Mouse (Mus musculus): ENCODE measurements around the gene Npepps. TPM values are rescaled to one million over a fixed set of nuclear protein-coding genes. Genes with fewer than 3 reads are reported as not detected.
"Not testable (repeated sequence)": the region's sequence is repeated elsewhere in the genome, so short reads cannot be mapped to it uniquely, and the experiment has no call there.

Gene Npepps
- 131 and 142 TPM in 2 replicates for polyA plus RNA-seq (2015; fragmentation: Nextera tagmentation; extraction: Ambion mirVana)

GRCm38 (mm10) chr11:97280216-97280861, at the start of gene Npepps:
Gene Npepps (minus strand): TSS chr11:97280638.
- H3K36me3 ChIP-seq, result no peaks in the 10 kb centered on the region
- peak within 1 kb of the TSS; percentile 99 for H3K27ac ChIP-seq (replicated peaks)
- H3K4me3 ChIP-seq, result peak within 1 kb of the TSS; percentile 100
- no peaks in the 10 kb centered on the region for H3K9me3 ChIP-seq
- H3K4me1 ChIP-seq (replicated peaks), result peaks cover 32% of the 10 kb centered on the region
- peak within 1 kb of the TSS; percentile 69 for H3K4me2 ChIP-seq
- WGBS, result under 1% methylated on average over 44 of the region's 83 CpGs
- H3K9ac ChIP-seq, result peak within 1 kb of the TSS; percentile 100
- no peaks in the 10 kb centered on the region for H3K27me3 ChIP-seq
- peak; percentile 71 for ATAC-seq (ENCODE audit: low FRiP score, low read depth)

GRCm38 (mm10) chr11:97328148-97328547, 47.7 kb upstream of the Npepps start:
- WGBS, result 24% methylated on average over 9 of the region's 9 CpGs
- Histone ChIP-seq H3K4me3 (no peak overlapping the region), H3K27ac (replicated peaks) (no peak overlapping the region), H3K27me3 (no peaks in the 10 kb centered on the region), H3K36me3 (peaks cover 46% of the 10 kb centered on the region), H3K4me2 (no peak overlapping the region), H3K4me1 (replicated peaks) (no peaks in the 10 kb centered on the region), H3K9ac (no peak overlapping the region), H3K9me3 (no peaks in the 10 kb centered on the region)
- no peak for ATAC-seq (ENCODE audit: low FRiP score, low read depth)

GRCm38 (mm10) chr11:97325224-97325623, 44.8 kb upstream of the Npepps start:
- WGBS, result 77% methylated on average over 1 of the region's 1 CpGs
- H3K4me2 ChIP-seq, result no peak overlapping the region
- no peak overlapping the region for H3K9ac ChIP-seq
- no peaks in the 10 kb centered on the region for H3K4me1 ChIP-seq (replicated peaks)
- H3K27ac ChIP-seq (replicated peaks), result no peak overlapping the region
- no peak for ATAC-seq (ENCODE audit: low FRiP score, low read depth)
- H3K27me3 ChIP-seq, result no peaks in the 10 kb centered on the region
- peaks cover 54% of the 10 kb centered on the region for H3K36me3 ChIP-seq
- no peaks in the 10 kb centered on the region for H3K9me3 ChIP-seq
- no peak overlapping the region for H3K4me3 ChIP-seq

GRCm38 (mm10) chr11:97321894-97322600, 41.6 kb upstream of the Npepps start:
- H3K9me3 ChIP-seq; H3K27me3 ChIP-seq; H3K4me2 ChIP-seq; ATAC-seq (ENCODE audit: low FRiP score, low read depth); H3K27ac ChIP-seq (replicated peaks); H3K4me1 ChIP-seq (replicated peaks); H3K9ac ChIP-seq; H3K4me3 ChIP-seq: not testable (repeated sequence)
- H3K36me3 ChIP-seq, result peaks cover 39% of the 10 kb centered on the region
- 81% methylated on average over 8 of the region's 8 CpGs for WGBS

- ATAC-seq (ENCODE audit: low FRiP score, low read depth), result no peak
- no peak overlapping the region for H3K27ac ChIP-seq (replicated peaks)
- H3K4me2 ChIP-seq, result no peak overlapping the region
- H3K9me3 ChIP-seq, result no peaks in the 10 kb centered on the region
- no peaks in the 10 kb centered on the region for H3K27me3 ChIP-seq
- H3K4me1 ChIP-seq (replicated peaks), result peaks cover 8% of the 10 kb centered on the region
- WGBS, result 91% methylated on average over 8 of the region's 8 CpGs
- H3K36me3 ChIP-seq, result peaks cover 30% of the 10 kb centered on the region
- H3K4me3 ChIP-seq, result no peak overlapping the region
- no peak overlapping the region for H3K9ac ChIP-seq
Measured at GRCm38 (mm10) chr11:97321197-97321596, 40.8 kb upstream of the Npepps start.

GRCm38 (mm10) chr11:97315504-97316503, 35.4 kb upstream of the Npepps start, which contains the start of gene Mrpl45:
Gene Mrpl45 (plus strand): TSS chr11:97315716.
- ATAC-seq (ENCODE audit: low FRiP score, low read depth), result peak; percentile 97
- no peaks in the 10 kb centered on the region for H3K27me3 ChIP-seq
- under 1% methylated on average over 49 of the region's 50 CpGs for WGBS
- H3K27ac ChIP-seq (replicated peaks), result peak within 1 kb of the TSS; percentile 83
- peak within 1 kb of the TSS; percentile 60 for H3K4me3 ChIP-seq
- peak within 1 kb of the TSS; percentile 58 for H3K9ac ChIP-seq
- peaks cover 18% of the 10 kb centered on the region for H3K4me1 ChIP-seq (replicated peaks)
- no peaks in the 10 kb centered on the region for H3K9me3 ChIP-seq
- H3K36me3 ChIP-seq, result no peaks in the 10 kb centered on the region
- H3K4me2 ChIP-seq, result peak within 1 kb of the TSS; percentile 62

GRCm38 (mm10) chr11:97314751-97315503, 34.5 kb upstream of the Npepps start:
- Histone ChIP-seq H3K27ac (replicated peaks) (peak overlapping the region; percentile 78), H3K27me3 (no peaks in the 10 kb centered on the region), H3K4me3 (peak overlapping the region; percentile 60), H3K36me3 (no peaks in the 10 kb centered on the region), H3K4me2 (peak overlapping the region; percentile 62), H3K4me1 (replicated peaks) (peaks cover 24% of the 10 kb centered on the region), H3K9me3 (no peaks in the 10 kb centered on the region), H3K9ac (peak overlapping the region; percentile 33; the same call in 1 of the 2 replicates)
- WGBS, result 51% methylated on average over 8 of the region's 8 CpGs
- ATAC-seq (ENCODE audit: low FRiP score, low read depth), result no peak

- no peaks in the 10 kb centered on the region for H3K36me3 ChIP-seq
- H3K27ac ChIP-seq (replicated peaks), result no peak overlapping the region
- H3K27me3 ChIP-seq, result no peaks in the 10 kb centered on the region
- 93% methylated on average over 3 of the region's 3 CpGs for WGBS
- no peak overlapping the region for H3K4me3 ChIP-seq
- no peak for ATAC-seq (ENCODE audit: low FRiP score, low read depth)
- H3K4me2 ChIP-seq, result no peak overlapping the region
- no peak overlapping the region for H3K9ac ChIP-seq
- no peaks in the 10 kb centered on the region for H3K9me3 ChIP-seq
- H3K4me1 ChIP-seq (replicated peaks), result peaks cover 32% of the 10 kb centered on the region
Measured at GRCm38 (mm10) chr11:97314110-97314509, 33.7 kb upstream of the Npepps start.

GRCm38 (mm10) chr11:97312871-97313270, 32.4 kb upstream of the Npepps start:
- H3K4me3 ChIP-seq; H3K4me2 ChIP-seq; H3K36me3 ChIP-seq; H3K9ac ChIP-seq; ATAC-seq (ENCODE audit: low FRiP score, low read depth); H3K27me3 ChIP-seq; H3K9me3 ChIP-seq; H3K27ac ChIP-seq (replicated peaks): not testable (repeated sequence)
- H3K4me1 ChIP-seq (replicated peaks), result peaks cover 33% of the 10 kb centered on the region
- 86% methylated on average over 1 of the region's 1 CpGs for WGBS

- H3K4me1 ChIP-seq (replicated peaks), result peaks cover 24% of the 10 kb centered on the region
- WGBS, result 7% methylated on average over 18 of the region's 18 CpGs
- H3K27me3 ChIP-seq, result 0 out of 2 replicates have a peak, but pooled peaks cover 3% of the 10 kb centered on the region
- H3K4me3 ChIP-seq, result peak overlapping the region; percentile 20
- no peak for ATAC-seq (ENCODE audit: low FRiP score, low read depth)
- H3K9me3 ChIP-seq, result no peaks in the 10 kb centered on the region
- H3K9ac ChIP-seq, result no peak overlapping the region
- 0 out of 2 replicates have a peak overlapping the region, but pooled peaks have one; percentile 30 for H3K27ac ChIP-seq (replicated peaks)
- peak overlapping the region; percentile 71 for H3K4me2 ChIP-seq
- H3K36me3 ChIP-seq, result no peaks in the 10 kb centered on the region
Measured at GRCm38 (mm10) chr11:97310895-97311631, 30.6 kb upstream of the Npepps start.
